Mouse (Mus musculus) kidney, adult 8-10 months (tissue): ENCODE results near the gene Becn1.

Experiments used
- DNase-seq, 2 experiments: peaks; one replicate each; pipeline ENCODE4 v3.0.0; 2022

Becn1 gene

DNA sequence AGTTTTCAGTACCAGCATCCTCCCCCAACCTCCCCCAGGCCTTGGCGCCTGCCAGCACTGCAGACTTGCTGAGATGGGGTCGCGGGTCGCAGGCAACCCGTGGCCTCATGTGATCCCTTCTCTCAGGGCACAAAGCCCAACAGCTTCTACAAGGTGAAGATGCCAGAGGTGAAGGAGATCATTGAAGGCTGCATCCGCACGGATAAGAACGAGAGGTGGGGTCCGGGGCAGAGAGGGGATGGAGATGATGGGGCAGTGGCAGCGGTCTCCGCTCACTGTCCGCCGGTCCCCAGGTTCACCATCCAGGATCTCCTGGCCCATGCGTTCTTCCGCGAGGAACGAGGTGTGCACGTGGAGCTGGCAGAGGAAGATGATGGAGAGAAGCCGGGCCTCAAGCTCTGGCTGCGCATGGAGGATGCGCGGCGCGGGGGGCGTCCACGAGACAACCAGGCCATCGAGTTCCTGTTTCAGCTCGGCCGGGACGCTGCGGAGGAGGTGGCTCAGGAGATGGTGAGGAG, 37.1 kb downstream of the Becn1 start:
- DNase-seq, result no peak

DNA sequence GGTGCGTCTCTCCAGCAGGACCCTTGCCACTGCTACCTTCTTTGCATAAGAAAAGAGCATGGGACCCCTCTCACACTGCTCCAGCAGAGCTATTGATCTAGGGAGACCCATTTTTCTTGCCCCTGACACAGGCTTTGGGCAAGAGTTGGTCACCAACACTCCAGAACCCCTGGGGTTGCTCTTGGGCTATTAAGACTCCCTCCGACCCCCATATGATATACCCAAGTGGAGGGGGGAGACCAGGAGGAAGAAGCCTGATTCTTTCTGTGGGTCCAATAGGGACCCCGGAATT, 38.2 kb downstream of the Becn1 start:
- no peak for DNase-seq

DNA sequence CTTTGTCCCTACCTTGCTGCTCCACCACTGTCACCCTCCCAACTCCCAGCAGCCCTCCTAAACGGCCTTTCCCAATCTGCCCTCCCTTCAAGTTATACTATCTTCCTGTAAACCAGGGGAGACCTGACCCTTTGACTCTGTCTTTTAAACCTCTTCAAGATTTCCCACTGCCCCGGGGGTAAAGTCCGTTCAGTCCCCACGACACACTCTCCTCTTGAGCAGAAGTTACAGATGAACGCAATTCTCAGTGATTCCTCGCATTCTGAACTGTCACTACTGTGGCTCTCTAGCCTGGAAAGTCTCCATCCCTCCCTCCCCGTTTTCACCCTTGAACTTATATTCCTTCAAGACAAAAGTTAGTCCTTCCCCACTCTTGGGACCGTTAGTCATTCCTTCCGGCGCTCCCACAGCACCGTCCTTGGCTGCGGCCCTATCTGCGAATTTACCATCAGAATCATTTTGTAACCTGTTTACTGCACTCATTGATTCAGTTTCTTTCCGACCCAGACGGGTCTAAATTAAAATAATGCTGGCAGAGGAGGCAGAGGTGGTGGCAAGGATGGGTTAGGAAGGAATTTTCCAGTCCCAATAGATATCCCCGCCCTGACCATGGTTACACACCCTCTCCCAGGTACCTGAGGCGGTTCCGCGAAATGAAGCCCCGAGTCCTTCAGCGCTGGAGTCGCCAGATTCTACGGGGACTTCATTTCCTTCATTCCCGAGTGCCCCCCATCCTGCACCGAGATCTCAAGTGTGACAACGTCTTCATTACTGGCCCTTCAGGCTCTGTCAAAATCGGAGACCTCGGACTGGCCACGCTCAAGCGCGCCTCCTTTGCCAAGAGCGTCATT, 38.7 kb downstream of the Becn1 start:
- no peak for DNase-seq

DNA sequence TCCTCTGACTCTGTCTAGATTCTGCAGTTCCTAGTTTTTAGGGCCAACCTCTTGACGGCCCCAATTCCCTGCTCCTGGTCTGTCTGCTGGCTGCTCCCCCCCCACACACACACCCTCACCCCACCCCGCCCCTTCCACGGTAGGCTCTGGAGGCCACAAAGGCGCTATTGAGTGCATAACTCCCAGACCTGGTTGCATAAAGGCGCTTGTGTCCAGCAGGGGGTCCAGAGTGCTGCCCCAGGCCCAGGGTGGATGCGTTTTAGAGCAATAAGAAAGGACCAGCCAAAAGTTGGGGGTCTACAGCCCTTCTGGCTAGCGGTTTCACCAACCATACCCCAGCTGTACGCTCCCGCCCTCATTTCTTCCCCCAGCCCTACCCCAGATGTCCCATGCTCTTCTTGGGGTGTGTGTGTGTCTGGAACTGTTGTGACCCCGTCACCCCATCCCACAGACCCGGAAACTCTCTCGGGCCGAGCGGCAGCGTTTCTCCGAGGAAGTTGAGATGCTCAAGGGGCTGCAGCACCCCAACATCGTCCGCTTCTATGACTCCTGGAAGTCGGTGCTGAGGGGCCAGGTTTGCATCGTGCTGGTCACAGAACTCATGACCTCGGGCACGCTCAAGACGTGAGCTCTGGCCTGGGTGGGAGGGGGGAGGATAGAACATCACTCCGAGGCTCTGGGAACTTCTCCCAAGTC, 39.7 kb downstream of the Becn1 start:
- no peak for DNase-seq

DNA sequence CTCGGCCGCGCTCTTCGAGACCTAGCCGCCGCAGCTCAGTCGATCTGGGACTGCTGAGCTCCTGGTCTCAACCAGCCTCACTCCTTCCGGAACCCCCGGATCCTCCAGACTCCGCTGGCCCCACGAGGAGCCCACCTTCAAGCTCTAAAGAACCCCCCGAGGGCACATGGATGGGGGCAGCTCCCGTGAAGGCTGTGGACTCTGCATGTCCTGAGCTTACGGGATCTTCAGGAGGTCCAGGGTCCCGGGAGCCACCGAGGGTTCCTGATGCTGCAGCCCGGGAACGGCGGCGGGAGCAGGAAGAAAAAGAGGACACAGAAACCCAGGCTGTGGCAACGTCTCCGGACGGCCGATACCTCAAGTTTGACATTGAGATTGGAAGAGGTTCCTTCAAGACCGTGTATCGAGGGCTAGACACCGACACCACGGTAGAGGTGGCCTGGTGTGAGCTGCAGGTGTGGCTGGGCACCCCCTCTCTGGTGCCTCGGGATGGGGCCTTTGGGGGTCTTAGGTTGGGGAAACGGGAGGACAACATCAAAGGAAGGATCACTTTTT, 41.2 kb downstream of the Becn1 start:
- DNase-seq, result no peak

DNA sequence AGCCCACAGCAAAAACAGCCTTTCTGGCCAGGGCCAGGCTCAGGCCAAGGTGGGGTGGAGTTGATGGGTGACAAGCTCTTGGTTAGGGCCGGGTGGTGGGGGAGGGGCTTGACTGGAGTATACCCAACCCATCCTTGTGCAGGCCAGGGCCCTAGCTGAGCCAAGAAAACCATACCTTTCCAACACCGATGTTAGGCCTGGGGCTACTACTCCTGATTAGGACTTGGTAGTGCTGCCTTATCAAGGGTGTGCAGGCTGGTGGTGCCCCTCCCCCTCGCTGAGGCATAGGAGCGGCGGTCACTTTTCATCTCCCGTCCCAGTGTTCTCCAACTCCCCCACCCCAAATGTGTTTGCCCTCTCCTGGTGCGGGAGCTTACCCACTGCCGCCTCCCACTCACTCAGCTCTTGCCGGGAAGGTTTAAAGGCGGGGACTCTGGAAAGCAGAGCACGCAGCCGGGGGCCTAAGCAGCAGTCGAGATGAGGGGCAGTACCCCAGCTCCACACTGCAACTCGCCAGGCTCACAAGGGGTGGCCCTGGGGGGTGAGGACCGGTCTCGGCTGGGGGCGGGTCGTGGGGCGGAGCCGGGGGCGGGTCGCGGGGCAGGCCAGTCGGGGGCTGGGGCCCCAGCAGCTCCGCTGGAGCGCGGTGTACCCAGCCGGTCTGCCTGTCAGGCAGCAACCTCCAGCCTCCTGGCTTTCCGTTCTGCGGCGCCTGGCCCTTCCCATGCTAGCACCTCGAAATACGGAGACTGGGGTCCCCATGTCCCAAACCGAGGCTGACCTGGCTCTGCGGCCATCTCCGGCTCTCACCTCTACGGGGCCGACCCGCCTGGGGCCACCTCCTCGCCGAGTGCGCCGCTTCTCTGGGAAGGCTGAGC, 41.9 kb downstream of the Becn1 start, which contains the start of gene Wnk4:
Gene Wnk4 (plus strand): TSS at position 620 of the 878 bp plus-strand sequence.
- peak; percentile 89 to 93 for DNase-seq

DNA sequence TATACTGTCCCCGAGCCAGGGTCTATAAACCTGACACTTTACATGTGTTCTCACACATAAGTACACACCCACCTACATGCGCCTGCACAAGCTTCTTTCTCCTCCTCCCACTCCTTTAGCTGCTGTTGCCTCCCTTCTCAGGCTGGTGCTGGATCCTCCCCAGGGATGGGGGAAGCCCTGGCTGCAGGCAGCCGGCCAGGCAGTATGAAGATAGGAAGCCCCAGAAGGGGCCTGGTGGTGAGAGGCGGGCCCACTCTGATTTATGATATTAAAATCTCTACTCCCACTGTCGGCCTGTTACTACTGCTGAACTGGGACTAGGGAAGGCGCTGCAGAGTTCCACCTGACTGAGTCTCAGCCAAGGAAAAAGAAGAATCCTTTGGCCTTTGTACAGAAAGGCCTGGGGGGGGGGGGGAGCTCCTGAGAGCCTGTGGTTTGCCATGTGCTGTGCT, 42.8 kb downstream of the Becn1 start:
- peak; percentile 64 to 69 for DNase-seq

DNA sequence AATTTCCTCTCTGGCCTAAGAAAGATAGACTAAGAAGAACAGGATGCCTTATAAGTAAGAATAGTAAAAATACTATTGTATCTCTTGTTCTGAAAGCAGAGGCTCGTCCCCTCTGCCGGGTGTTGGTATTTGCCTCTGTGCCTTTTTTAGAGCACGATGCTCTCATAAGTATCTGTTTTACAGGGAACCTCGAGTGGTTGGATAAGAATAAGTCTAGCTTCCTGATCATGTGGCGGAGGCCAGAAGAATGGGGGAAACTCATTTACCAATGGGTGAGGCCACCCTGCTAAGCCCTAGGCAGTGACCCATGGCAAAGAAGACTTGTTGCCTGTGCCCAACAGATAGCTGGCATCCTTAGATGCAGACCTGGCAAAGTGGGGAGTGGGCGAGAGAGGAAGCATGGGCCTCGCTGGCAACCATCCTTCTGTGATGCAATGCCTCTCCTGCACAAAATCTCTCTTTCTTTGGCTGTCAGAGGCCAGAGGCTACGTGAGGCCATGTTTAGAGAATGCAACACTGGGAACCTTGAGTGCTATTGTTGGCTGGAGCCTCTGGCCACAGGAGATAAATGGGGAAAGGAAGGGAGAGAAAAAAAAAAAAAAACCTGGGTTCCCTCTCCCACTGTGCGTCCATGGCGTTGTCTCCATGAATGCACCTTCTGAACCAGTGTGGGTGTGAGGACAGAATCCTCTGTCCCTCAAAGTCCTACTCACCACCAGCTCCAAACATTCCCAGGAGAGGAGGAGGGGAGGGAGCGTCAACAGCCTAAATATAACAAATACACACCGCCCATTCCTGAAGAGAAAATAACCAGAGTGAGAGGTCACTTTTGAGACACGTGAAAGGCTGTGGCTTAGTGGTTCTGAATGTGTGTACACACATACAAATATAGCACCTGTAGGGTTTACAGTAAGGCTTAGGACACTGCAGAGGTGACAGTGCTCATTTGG, 46.0 kb downstream of the Becn1 start:
- no peak for DNase-seq

DNA sequence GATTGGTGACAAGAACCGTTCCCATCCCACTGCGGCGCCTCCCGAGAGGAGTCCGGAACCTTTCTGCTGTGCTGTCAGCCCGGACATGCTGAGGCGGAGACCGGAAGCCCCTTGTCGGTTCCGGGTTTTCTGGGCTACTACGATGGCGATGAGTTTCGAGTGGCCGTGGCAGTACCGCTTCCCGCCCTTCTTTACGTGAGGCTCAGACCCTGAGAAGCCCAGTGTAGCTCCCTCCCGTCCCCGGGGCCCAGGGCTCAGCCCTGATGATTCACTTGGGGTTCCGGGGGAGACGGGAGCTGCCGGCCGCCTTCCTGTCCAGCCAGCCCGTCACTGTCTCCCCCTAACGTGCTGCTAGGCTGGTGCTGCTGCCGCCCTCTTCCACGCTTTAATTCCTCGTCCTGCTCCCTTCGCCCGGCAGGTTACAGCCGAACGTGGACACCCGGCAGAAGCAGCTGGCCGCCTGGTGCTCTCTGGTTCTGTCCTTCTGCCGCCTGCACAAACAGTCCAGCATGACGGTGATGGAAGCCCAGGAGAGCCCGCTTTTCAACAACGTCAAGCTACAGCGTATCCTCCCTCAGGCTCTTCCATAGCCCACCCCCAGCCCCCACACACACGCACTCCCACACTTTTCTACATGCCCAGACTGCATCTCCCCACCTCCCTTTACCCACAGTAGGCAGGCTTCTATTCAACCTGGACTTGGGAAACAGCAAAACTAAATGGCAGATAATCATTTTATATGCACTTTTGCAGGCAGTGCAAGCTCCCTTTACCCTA, 48.3 kb downstream of the Becn1 start, which contains the start of gene Vps25:
Gene Vps25 (plus strand): TSS at position 95 of the 777 bp plus-strand sequence.
- DNase-seq, result peak; percentile 76 to 87

DNA sequence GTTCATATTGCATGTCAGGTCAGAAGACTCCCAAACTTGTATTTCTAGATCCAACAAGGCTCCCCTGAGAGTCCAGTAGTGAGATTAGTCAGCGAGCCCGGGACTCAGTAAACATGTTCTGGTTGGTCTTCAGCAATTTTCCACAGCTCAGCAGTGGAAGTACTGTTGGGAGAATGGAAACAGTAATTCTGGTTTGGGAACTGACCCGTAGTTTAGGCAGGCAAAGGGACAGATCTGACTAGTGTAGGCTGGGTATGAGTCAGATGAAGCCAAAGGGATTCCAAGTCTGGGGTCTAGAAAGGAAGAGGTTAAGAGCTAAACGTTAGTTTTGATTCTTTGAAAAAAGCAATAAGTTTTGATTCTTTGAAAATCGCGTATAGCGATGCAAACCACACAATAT, 49.1 kb downstream of the Becn1 start:
- DNase-seq, result no peak

DNA sequence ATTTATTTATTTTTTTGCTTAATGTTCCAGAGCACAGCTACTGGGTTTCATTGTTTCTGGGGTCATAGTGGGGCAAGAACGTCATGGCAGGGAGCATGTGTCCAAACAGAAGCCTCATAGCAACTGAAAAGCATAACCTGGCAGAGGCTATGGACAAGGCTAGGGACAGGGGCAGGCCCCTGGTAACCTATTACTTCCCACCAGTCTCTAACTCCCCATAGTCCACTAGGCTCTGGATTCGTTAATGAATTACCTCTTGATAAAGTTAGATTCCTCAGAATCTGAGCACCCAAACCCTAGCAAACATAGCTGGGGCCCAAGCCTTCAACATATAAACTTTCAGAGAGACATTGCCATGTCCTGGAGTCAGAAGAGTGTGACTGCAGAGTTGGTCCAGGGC, 51.1 kb downstream of the Becn1 start:
- peak in 1 of 2 experiments; percentile 60 for DNase-seq

DNA sequence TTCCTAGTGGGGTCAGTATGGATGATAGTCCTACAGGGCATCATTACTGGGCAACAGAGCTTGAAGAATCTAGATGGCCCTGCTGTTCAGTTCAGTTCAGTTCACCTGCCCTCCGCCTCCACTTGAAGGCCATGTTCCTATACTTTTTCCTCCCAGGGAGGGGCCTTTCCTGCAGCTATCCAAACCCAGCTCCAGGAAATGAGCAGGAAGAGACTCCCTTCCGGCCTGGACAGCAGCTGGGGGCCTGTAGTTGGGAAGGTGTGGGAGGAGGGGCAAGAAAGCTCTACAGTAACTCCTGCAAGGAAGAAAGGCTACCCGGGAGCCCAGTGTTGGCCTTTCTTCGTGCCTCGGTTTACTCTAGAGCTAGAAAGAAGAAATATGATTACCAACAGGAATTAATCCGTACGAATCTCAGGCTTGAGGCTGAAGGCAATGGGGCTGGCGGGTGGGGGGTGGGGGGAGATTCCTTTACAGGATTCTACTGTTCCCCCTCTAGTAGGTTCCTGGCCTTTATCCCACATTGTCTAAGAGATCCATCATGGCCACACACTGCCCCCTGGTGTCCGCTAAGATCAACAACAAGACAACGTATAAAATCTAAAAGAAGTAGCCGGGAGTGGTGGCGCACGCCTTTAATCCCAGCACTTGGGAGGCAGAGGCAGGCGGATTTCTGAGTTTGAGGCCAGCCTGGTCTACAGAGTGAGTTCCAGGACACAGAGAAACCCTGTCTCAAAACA, 53.7 kb downstream of the Becn1 start:
- DNase-seq, result peak; percentile 61 to 79

DNA sequence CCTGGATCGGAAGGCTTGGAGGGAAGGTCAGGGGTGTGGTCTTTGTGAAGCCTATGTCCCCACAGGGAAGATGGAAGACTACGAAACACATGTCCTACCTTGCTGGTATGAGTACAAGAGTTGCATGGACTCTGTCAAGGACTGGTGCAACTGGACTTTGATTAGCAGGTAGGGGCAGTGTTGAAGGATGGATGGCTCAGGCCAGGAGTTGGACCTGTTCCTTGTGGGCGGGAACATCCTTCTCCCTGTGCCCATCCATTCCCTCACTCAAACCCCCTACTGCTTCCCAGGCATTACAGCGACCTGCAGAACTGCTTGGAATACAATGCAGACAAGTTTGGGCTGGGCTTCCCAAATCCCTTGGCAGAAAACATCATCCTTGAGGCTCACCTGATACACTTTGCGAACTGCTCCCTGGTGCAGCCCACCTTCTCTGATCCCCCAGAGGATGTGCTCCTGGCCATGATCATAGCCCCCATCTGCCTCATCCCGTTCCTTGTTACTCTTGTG, 54.5 kb downstream of the Becn1 start:
- DNase-seq, result peak; percentile 61 to 64

DNA sequence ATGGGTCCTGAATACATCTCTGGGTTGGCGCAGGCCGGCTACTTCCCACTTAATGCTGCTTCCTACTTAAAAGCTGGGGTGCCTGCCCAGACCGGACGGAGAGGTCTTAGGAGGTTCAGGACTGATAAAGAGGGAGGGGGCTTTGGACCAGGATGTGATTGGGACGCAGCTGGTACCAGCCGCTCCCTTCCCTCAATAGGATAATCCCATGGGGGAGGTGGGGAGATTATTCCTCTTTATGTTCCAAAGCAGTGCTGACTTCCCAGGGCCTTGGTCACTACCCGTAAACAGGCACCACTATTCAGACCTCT, 55.4 kb downstream of the Becn1 start:
- no peak for DNase-seq

DNA sequence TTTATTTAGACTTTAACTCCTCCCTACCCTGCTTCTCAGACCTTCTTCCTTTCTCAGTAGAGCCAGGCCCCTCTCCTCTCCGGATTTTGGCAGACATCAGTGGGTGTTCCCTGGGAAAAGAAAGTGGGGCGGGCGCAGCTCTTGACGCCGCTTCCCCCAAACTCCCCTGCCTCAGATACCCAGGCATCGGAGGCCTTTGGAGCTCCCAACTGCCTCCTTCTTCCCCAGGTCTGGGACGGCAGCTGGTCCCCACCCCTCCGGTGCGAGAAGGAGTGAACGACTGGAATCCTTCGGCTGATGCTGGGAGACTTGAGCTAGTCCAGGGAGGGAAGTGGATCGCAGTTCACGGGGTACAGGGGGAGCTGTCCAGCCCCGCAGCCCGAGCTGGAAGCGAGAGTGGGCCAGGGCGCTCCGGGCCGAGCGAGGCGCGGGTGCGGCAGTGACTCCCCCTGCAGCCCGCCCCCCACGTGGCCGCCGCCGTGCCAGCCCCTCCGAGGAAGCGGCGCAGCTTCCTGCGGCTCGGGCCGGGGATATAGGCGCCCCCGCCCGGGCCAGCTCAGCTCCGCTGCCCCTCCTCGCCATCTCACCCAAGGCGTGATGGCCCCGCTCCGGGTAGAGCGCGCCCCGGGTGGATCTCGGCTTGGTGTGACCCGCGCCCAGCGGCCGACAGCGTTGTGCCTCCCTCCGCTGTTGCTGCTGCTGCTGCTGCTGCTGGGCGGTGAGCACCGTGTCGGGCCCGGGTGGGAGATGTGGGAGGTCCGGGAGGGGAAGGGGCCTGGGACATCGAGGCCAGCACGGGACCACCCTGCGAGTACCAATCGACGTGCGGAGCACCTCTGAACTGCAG, 56.0 kb downstream of the Becn1 start, which contains the start of gene Ramp2:
Gene Ramp2 (plus strand): TSS at position 174 of the 847 bp plus-strand sequence.
- no peak for DNase-seq

DNA sequence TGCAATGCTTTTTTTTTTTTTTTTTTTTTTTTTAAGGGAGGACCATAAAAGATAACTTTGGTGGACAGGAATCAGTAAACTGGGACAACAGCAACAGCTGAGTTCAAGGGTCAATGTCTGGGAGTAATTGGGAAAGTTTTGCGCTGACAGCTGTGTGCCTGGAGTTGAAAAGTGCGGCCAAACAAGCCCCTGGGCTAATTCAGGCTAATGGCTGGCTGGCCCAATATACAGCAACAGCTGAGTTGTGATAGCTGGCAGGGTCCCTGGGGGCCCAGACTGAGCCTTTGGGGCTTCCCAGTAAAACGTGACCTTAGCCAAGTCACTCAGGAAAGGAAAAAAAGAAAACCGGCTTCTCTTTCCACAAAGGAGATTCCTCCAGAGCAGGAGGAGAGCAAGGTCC, 57.0 kb downstream of the Becn1 start:
- no peak for DNase-seq

DNA sequence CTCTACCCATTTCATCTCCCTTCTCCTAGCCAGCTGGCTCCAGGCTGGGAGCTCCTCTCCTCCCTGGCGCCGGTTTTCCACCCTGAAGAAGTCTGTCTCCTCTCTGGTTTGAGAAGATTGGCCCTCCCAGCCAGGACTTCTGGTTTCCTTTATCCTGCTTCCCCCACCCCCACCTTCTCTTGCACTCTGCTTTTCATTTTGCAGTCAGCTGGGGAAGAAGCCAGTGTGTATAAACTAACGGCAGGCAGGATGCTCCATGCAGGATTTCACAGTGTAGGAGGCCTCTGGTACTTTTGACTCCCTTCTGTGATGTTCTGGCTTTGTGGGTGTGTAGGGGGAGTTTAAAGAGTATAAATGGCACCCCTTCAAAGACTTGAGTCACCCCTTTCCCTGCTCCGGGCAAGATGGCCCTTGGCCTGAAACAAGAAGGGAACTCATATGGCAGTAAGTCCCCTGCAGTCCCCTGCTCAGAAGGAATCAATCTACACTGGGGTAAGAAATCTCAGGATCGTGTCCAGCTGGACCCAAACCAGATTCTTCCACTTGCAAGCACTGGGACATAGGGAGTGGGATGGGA, 63.9 kb downstream of the Becn1 start:
- DNase-seq, result no peak

DNA sequence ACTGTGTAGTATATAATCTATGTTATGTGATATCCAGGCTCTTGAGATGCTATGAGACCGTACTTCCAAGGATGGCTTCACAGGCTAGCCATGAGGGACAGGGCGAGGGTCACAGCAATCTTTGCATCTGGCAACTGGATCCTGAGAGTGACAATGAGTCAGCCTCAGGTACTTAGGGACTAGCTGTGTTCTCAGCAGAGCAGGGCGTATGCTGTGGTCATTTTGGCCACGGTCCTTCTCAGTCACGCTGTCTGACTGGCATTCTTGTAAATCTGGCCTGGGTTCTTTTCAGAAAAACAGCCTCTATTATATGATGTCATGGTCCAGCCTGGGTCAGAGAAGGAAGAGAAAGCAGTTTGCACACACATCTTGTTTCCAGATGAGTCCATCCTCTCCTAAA, 65.3 kb downstream of the Becn1 start:
- DNase-seq, result no peak
